11 mouse cellular contexts compared by ENCODE assay signal in genomic region chr15:93379177-93379576, GRCm38 (mm10). TPM values are rescaled to one million over a fixed set of nuclear protein-coding genes. Genes with fewer than 3 reads are reported as not detected.
DNase-seq lines count a peak whose midpoint lies in the region; TF ChIP-seq lines count a peak whose summit lies in the region.
"Had no signal": no experiment of that assay in that cellular context is flagged by ENCODE, and none has a peak within 500 bp of the region (broad histone marks: within the 10 kb centered on the region; RNA-seq: fewer than 3 reads in every experiment).

No protein-coding gene starts in this region.

- no peaks in the 10 kb centered on the region for H3K4me1 ChIP-seq in lung, adult 2 months (ENCODE audit: control insufficient read depth, insufficient read depth, low read length)
- H3K4me1 ChIP-seq in MEL (ENCODE audit: control insufficient read depth in 1 of 2, insufficient read depth in 2 of 2, low read length in 2 of 2) = peaks cover 0 to 7% of the 10 kb centered on the region in 2 experiments; a peak in 2 of 4 replicates

- no peaks in the 10 kb centered on the region for H3K79me2 ChIP-seq in MEL (ENCODE audit: control insufficient read depth, insufficient read depth, low read length, poor library complexity)

- no peaks in the 10 kb centered on the region for H3K27me3 ChIP-seq in MEL (ENCODE audit: control insufficient read depth in 1 of 2, insufficient read depth in 2 of 2, low read length in 2 of 2)
- H3K27me3 ChIP-seq in splenic B cell, adult 2 months (ENCODE audit: control insufficient read depth, insufficient read depth, low read length, poor library complexity, severe bottlenecking) = no peaks in the 10 kb centered on the region

- TF ChIP-seq EP300 in MEL (IDR thresholded peaks at IDR 0.05; ENCODE audit: low read depth in 1 of 2, low read length in 2 of 2) = no peak

- peaks cover 0 to 3% of the 10 kb centered on the region in 2 experiments; a peak in 1 of 4 replicates for H3K36me3 ChIP-seq in MEL (ENCODE audit: control insufficient read depth in 1 of 2, insufficient read depth in 2 of 2, low read length in 2 of 2)
- H3K36me3 ChIP-seq in splenic B cell, adult 2 months (ENCODE audit: control insufficient read depth, insufficient read depth, low read length, poor library complexity, severe bottlenecking) = no peaks in the 10 kb centered on the region

- H3K9me3 ChIP-seq in MEL (replicated peaks; ENCODE audit: insufficient read depth, low read length) = no peaks in the 10 kb centered on the region

- intact Hi-C loops in left cerebral cortex, postnatal 14 days (cut with DNase I) = no loop called here

- no peak for DNase-seq in lung, adult 2 months
- no peak for DNase-seq in lung, adult 18-20 months
- DNase-seq in MEL (ENCODE audit: low read depth, low spot score) (peak; percentile 80), liver (peak; percentile 68)
- DNase-seq in splenic B cell, adult 2 months (ENCODE audit: low read depth, low spot score) = peak; percentile 57
- no peak for DNase-seq in right cerebral cortex, adult 18-20 months
- DNase-seq in kidney, adult 18-20 months = no peak
- DNase-seq in left cerebral cortex, postnatal 14 days (ENCODE audit: low spot score in 2 of 2) = no peak
- DNase-seq: heart, postnatal 10 days; layer of hippocampus, postnatal 36 days had no signal

- TF ChIP-seq CTCF in lung, adult 2 months (IDR thresholded peaks at IDR 0.05; ENCODE audit: insufficient read depth, low read length) = peak; percentile 31; the same call in 1 of the 2 replicates
- TF ChIP-seq CTCF in MEL (IDR thresholded peaks at IDR 0.05 in 2 of 3, conservative IDR thresholded peaks at IDR 0.05 in 1 of 3; ENCODE audit: control insufficient read depth in 1 of 3, insufficient read depth in 1 of 3, low read depth in 2 of 3, low read length in 3 of 3, poor library complexity in 1 of 3, severe bottlenecking in 1 of 3) = peak; percentile 49 to 69 (median 64)

- no peak for TF ChIP-seq POLR2A in lung, adult 2 months (IDR thresholded peaks at IDR 0.05; ENCODE audit: borderline replicate concordance, extremely low read depth, low read depth, low read length)
- no peak for TF ChIP-seq POLR2A in MEL (IDR thresholded peaks at IDR 0.05; ENCODE audit: control insufficient read depth in 1 of 2, insufficient read depth in 1 of 2, low read depth in 1 of 2, low read length in 2 of 2, poor library complexity in 1 of 2)

- peak; percentile 45 for TF ChIP-seq RAD21 in MEL (IDR thresholded peaks at IDR 0.05; ENCODE audit: low read depth, low read length)

- no peak overlapping the region for H3K27ac ChIP-seq in MEL (ENCODE audit: control insufficient read depth, low read depth, low read length)

- H3K9ac ChIP-seq in MEL (ENCODE audit: control insufficient read depth, low read depth, low read length, poor library complexity, severe bottlenecking) = no peak overlapping the region

- WGBS in lung, adult 2 months = 83% methylated on average over 3 of the region's 3 CpGs

- H3K4me3 ChIP-seq in lung, adult 2 months (replicated peaks; ENCODE audit: extremely low read depth, low read depth, low read length) = no peak overlapping the region
- H3K4me3 ChIP-seq in MEL (ENCODE audit: control insufficient read depth in 1 of 2, insufficient read depth in 1 of 2, low read depth in 2 of 2, low read length in 2 of 2) = peak overlapping the region; percentile 12 to 23; a peak in 3 of 4 replicates
- H3K4me3 ChIP-seq: erythroblast, embryonic 14.5 days had no signal

TF ChIP-seq in MEL, 35 proteins besides CTCF, POLR2A, EP300 and RAD21:
- TF ChIP-seq TAL1 (IDR thresholded peaks at IDR 0.05; ENCODE audit: low read length) (no peak), CHD1 (IDR thresholded peaks at IDR 0.05; ENCODE audit: low read depth, low read length) (no peak), POLR2AphosphoS5 (IDR thresholded peaks at IDR 0.05; ENCODE audit: borderline replicate concordance, low read depth, low read length) (no peak), POLR2AphosphoS2 (IDR thresholded peaks at IDR 0.05; ENCODE audit: low read length) (no peak), MAZ (IDR thresholded peaks at IDR 0.05; ENCODE audit: low read depth, low read length) (no peak), MXI1 (IDR thresholded peaks at IDR 0.05; ENCODE audit: low read depth, low read length) (peak; percentile 80; the same call in 1 of the 2 replicates), JUND (IDR thresholded peaks at IDR 0.05; ENCODE audit: low read depth, low read length) (peak; percentile 98), MAX (IDR thresholded peaks at IDR 0.05; ENCODE audit: low read length) (peak; percentile 64), HCFC1 (IDR thresholded peaks at IDR 0.05; ENCODE audit: low read depth, low read length) (no peak), BHLHE40 (IDR thresholded peaks at IDR 0.05; ENCODE audit: borderline replicate concordance, low read depth, low read length) (no peak), ZKSCAN1 (IDR thresholded peaks at IDR 0.05; ENCODE audit: low read depth, low read length) (no peak), MYC (IDR thresholded peaks at IDR 0.05; ENCODE audit: low read depth, low read length) (peak; percentile 77; the same call in 1 of the 2 replicates), E2F4 (IDR thresholded peaks at IDR 0.05; ENCODE audit: borderline replicate concordance, low read depth, low read length) (no peak), KAT2A (conservative IDR thresholded peaks at IDR 0.05; ENCODE audit: low read depth, low read length) (no peak), ZC3H11A (IDR thresholded peaks at IDR 0.05; ENCODE audit: low read depth, low read length) (no peak), UBTF (IDR thresholded peaks at IDR 0.05; ENCODE audit: borderline replicate concordance, insufficient read depth, low read depth, low read length) (no peak), ELF1 (IDR thresholded peaks at IDR 0.05; ENCODE audit: low read depth, low read length) (no peak), GATA1 (IDR thresholded peaks at IDR 0.05; ENCODE audit: low read depth, low read length) (no peak), ZMIZ1 (IDR thresholded peaks at IDR 0.05; ENCODE audit: low read depth, low read length) (no peak), USF2 (IDR thresholded peaks at IDR 0.05; ENCODE audit: borderline replicate concordance in 1 of 2, insufficient read depth in 1 of 2, low read depth in 1 of 2, low read length in 2 of 2) (no peak), RCOR1 (IDR thresholded peaks at IDR 0.05; ENCODE audit: low read depth, low read length) (no peak), GABPA (IDR thresholded peaks at IDR 0.05; ENCODE audit: low read depth, low read length) (no peak), ZNF384 (IDR thresholded peaks at IDR 0.05; ENCODE audit: low read depth, low read length) (no peak), TBP (IDR thresholded peaks at IDR 0.05; ENCODE audit: low read depth, low read length) (no peak), NELFE (IDR thresholded peaks at IDR 0.05; ENCODE audit: low read depth, low read length) (no peak), MAFK (IDR thresholded peaks at IDR 0.05; ENCODE audit: borderline replicate concordance, low read depth, low read length) (no peak), SMC3 (IDR thresholded peaks at IDR 0.05; ENCODE audit: low read depth, low read length) (peak; percentile 51), TCF12 (IDR thresholded peaks at IDR 0.05; ENCODE audit: low read depth, low read length) (no peak), CHD2 (IDR thresholded peaks at IDR 0.05; ENCODE audit: low read length) (no peak), NRF1 (IDR thresholded peaks at IDR 0.05; ENCODE audit: insufficient read depth, low read depth, low read length, poor library complexity, severe bottlenecking) (no peak), MEF2A (IDR thresholded peaks at IDR 0.05; ENCODE audit: extremely low read depth, insufficient replicate concordance, low read depth, low read length, poor library complexity, severe bottlenecking) (no peak), ETS1 (IDR thresholded peaks at IDR 0.05; ENCODE audit: low read depth, low read length) (no peak; the same call in 1 of the 2 replicates), MYB (IDR thresholded peaks at IDR 0.05; ENCODE audit: low read depth, low read length) (no peak), USF1 (IDR thresholded peaks at IDR 0.05; ENCODE audit: low read depth, low read length) (no peak), SIN3A (IDR thresholded peaks at IDR 0.05; ENCODE audit: low read length) (no peak; the same call in 1 of the 2 replicates)

RNA-seq across cellular contexts. Expression of gene Zcrb1, which starts 19.0 kb away (rescaled TPM):
- polyA plus RNA-seq in lung, adult 2 months (2012; rRNA removed) = 30.4 and 31.6 TPM in 2 replicates
- 60.2 and 70.0 TPM in 2 replicates for total RNA-seq in MEL (2012; rRNA removed)
- polyA plus RNA-seq in MEL (2012; ENCODE audit: insufficient read depth in 1 of 2, insufficient read length in 2 of 2, low read depth in 1 of 2, low replicate concordance in 2 of 2, missing spikeins in 1 of 2) = 100 to 1,000 TPM in 1 of 2 experiments, not detected in 1; 149 TPM
- 10 to 100 TPM; 75.2 to 83.9 TPM for total RNA-seq in left cerebral cortex, postnatal 14 days (2021)

RNA-seq across cellular contexts. Expression of gene Pphln1, which starts 19.0 kb away (rescaled TPM):
- 12.6 and 21.5 TPM in 2 replicates for polyA plus RNA-seq in lung, adult 2 months (2012; rRNA removed)
- 44.8 and 50.1 TPM in 2 replicates for total RNA-seq in MEL (2012; rRNA removed)
- 10 to 100 TPM; 43.4 to 63.0 TPM for polyA plus RNA-seq in MEL (2012; ENCODE audit: insufficient read depth in 1 of 2, insufficient read length in 2 of 2, low read depth in 1 of 2, low replicate concordance in 2 of 2, missing spikeins in 1 of 2)
- total RNA-seq in left cerebral cortex, postnatal 14 days (2021) = 10 to 100 TPM; 34.8 to 37.3 TPM

RNA-seq across cellular contexts. Expression of gene Yaf2, which starts 42.4 kb away (rescaled TPM):
- 25.6 and 27.3 TPM in 2 replicates for polyA plus RNA-seq in lung, adult 2 months (2012; rRNA removed)
- total RNA-seq in MEL (2012; rRNA removed) = 37.7 and 39.7 TPM in 2 replicates
- polyA plus RNA-seq in MEL (2012; ENCODE audit: insufficient read depth in 1 of 2, insufficient read length in 2 of 2, low read depth in 1 of 2, low replicate concordance in 2 of 2, missing spikeins in 1 of 2) = 10 to 100 TPM in 1 of 2 experiments, not detected in 1; 50.7 TPM
- 100 to 1,000 TPM; 101 to 102 TPM for total RNA-seq in left cerebral cortex, postnatal 14 days (2021)

Comparison
In these comparisons a context has a peak if more than half of its experiments do, and no peak if none do; other contexts are left out.
1. DNase-seq: peak in MEL (single experiment), liver (single experiment) and splenic B cell, adult 2 months (single experiment); none in lung, adult 2 months (single experiment), lung, adult 18-20 months (0 of 2), right cerebral cortex, adult 18-20 months (single experiment), kidney, adult 18-20 months (single experiment) and left cerebral cortex, postnatal 14 days (0 of 2).